Mouse (Mus musculus) thymus, postnatal 14 days (tissue): Measurements from ENCODE around the gene Bcl3.

Experiments used
- DNase-seq: peaks from one replicate; pipeline ENCODE4 v3.0.0; 2021

The Bcl3 gene

DNA sequence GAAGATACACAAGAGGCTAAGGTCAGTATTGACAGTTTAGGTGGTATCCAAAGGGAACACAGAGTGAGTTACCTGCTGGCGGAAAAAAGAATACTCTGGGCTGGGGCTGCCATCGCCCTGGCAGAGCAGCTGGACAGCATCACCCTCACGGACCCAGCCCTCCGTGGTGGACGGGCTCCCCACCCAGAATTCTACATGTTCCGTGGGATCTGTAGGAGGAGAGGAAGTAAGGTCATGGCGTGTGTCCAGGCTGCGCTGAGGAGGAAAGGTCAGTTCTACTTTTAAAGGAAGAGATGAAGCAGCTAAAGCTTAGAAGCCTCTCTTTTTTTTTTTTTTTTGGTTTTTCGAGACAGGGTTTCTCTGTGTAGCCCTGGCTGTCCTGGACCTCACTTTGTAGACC, 58.0 kb downstream of the Bcl3 start:
- no peak for DNase-seq

DNA sequence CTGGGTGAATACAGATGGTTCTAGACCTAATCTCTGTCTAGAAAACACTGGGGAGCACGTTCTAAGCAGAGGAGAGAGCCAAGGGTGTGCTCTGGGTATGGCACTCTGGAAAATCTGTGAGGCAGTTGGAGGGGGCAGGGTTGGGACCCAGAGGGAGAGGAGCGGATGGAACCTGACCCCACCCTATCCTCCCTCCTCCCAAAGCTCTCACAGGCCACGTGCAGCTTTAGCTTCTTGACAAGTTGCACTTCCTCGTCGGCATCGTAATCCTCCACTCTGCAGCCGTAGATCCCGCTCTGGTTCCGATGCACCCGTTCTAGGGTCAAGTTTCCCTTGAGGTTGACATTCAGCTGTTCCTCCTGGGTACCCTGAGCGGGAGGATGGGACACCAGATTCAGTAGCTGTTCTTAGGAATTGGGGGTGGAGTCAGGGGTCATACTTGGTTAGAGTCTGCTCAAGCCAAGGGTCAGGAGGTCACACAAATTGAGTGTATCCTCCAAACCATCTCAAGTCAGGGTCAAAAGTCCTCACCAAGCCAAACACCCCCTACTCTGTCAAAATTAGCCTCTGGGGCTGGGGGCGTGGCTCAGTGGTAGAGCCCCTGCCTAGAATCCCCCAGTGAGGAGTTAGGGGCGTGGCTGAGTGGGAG, 58.6 kb downstream of the Bcl3 start:
- no peak for DNase-seq

DNA sequence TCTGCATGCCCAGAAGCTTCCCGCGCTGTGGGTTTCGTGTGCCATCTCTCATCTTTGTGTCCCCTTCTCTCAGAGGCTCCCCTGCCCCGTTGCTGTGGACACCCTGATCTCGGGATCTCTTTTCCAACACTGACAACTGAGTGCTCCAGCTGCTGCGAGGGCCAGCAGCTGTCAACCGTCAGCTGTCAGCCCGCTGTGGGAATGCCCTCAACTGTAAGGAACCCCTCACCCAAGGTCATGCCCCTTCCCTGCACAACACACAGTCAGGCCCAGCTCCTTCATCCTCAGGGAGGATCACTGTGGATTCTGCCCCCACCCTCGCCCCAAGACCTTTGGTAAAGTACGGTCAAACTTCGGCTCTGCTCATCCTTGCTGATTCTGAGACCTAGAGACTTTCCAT, 60.3 kb downstream of the Bcl3 start:
- no peak for DNase-seq

DNA sequence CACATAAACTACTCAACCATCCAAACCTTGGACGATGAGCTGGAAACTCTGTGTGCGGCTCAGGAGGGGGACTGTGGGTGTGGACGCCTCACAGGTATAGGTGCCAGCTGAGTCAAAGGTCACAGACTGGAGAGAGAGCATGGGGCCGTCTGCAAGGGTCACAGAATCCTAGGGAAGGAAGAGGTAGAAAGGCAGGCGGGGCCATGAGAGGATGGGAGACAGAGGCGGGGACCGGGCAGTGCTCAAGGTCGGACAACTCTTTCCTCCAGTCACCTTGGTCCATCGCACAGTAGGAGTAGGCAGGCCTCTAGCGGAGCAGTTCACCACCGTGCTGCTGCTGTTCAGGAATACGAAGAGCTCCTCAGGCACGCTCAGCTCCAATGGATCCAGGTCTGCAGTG, 62.5 kb downstream of the Bcl3 start:
- no peak for DNase-seq

DNA sequence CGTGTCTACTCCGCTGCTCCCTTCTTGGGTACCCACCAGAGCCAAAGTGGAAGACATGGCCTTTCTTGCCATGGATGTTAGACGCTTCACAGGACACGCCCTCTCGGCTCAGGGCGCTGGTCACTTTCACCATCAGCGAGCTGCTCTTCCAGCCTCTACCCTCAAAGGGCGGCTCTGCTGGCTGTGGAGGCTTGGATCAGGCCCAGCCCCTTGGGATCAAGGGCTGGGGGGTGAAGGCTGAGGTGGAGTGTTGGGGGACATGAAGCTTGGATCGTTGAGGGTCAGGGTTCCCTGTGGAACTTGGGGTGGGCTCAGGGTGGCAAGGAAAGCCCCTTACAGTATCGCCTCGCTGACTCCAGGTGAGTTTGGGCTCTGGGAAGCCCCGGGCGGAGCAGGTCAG, 63.9 kb downstream of the Bcl3 start:
- no peak for DNase-seq
